Mouse (Mus musculus): ENCODE measurements around the gene Tctex1d2.

Tctex1d2 gene

GRCm38 (mm10) chr16:32469404-32470105 lies 50.1 kb downstream of the Tctex1d2 start:
- DNase-seq (ENCODE audit: low spot score) = no peak

GRCm38 (mm10) chr16:32472276-32473015 lies 52.9 kb downstream of the Tctex1d2 start:
- DNase-seq (ENCODE audit: low spot score) = peak; percentile 24

- DNase-seq (ENCODE audit: low spot score) = no peak
Observed at GRCm38 (mm10) chr16:32477315-32477714, 57.8 kb downstream of the Tctex1d2 start.

Measured in embryo, embryonic 10 days (tissue).